Mouse (Mus musculus): ENCODE measurements around the gene Mpped1. TPM values are rescaled to one million over a fixed set of nuclear protein-coding genes. Genes with fewer than 3 reads are reported as not detected.

Mpped1 gene
- polyA plus RNA-seq, 1 experiment from 2014 or later = 4.0 TPM

GRCm38 (mm10) chr15:83801011-83801410 lies 21.7 kb downstream of the Mpped1 start:
- Histone ChIP-seq H3K4me3 (no peak overlapping the region), H3K4me2 (replicated peaks) (no peak overlapping the region), H3K4me1 (no peaks in the 10 kb centered on the region), H3K27me3 (replicated peaks) (no peaks in the 10 kb centered on the region), H3K9ac (no peak overlapping the region), H3K9me3 (no peaks in the 10 kb centered on the region), H3K36me3 (no peaks in the 10 kb centered on the region), H3K27ac (no peak overlapping the region)
- 61% methylated on average over 5 of the region's 5 CpGs for WGBS
- ATAC-seq (ENCODE audit: low FRiP score, low read depth) = no peak

- Histone ChIP-seq H3K36me3 (no peaks in the 10 kb centered on the region), H3K9me3 (peaks cover 6% of the 10 kb centered on the region; the same call in 1 of the 2 replicates), H3K27me3 (replicated peaks) (no peaks in the 10 kb centered on the region), H3K4me1 (no peaks in the 10 kb centered on the region), H3K4me2 (replicated peaks) (no peak overlapping the region), H3K4me3 (no peak overlapping the region), H3K9ac (no peak overlapping the region), H3K27ac (no peak overlapping the region)
- no peak for ATAC-seq (ENCODE audit: low FRiP score, low read depth)
- WGBS = 84% methylated on average over 6 of the region's 6 CpGs
These were observed 34.8 kb downstream of the Mpped1 start for GRCm38 (mm10) chr15:83814106-83814505.

- H3K4me3 ChIP-seq = no peak overlapping the region
These were observed 48.7 kb downstream of the Mpped1 start for GRCm38 (mm10) chr15:83828011-83828410.

GRCm38 (mm10) chr15:83829226-83829625 lies 50.0 kb downstream of the Mpped1 start:
- Histone ChIP-seq H3K4me2 (replicated peaks) (no peak overlapping the region), H3K27ac (no peak overlapping the region), H3K36me3 (no peaks in the 10 kb centered on the region), H3K27me3 (replicated peaks) (no peaks in the 10 kb centered on the region), H3K9me3 (no peaks in the 10 kb centered on the region), H3K9ac (no peak overlapping the region), H3K4me3 (no peak overlapping the region), H3K4me1 (no peaks in the 10 kb centered on the region)
- no peak for ATAC-seq (ENCODE audit: low FRiP score, low read depth)
- 65% methylated on average over 13 of the region's 13 CpGs for WGBS

More at GRCm38 (mm10) chr15:83828011-83828410, 48.7 kb downstream of the Mpped1 start:
- Histone ChIP-seq H3K9me3 (no peaks in the 10 kb centered on the region), H3K27ac (no peak overlapping the region), H3K4me1 (no peaks in the 10 kb centered on the region), H3K9ac (no peak overlapping the region), H3K36me3 (no peaks in the 10 kb centered on the region), H3K27me3 (replicated peaks) (no peaks in the 10 kb centered on the region), H3K4me2 (replicated peaks) (no peak overlapping the region)
- 81% methylated on average over 8 of the region's 8 CpGs for WGBS
- no peak for ATAC-seq (ENCODE audit: low FRiP score, low read depth)

- no peaks in the 10 kb centered on the region for H3K4me1 ChIP-seq
- H3K27ac ChIP-seq = no peak overlapping the region
- H3K9ac ChIP-seq = no peak overlapping the region
- 71% methylated on average over 6 of the region's 6 CpGs for WGBS
- ATAC-seq (ENCODE audit: low FRiP score, low read depth) = no peak
- H3K27me3 ChIP-seq (replicated peaks) = no peaks in the 10 kb centered on the region
- H3K36me3 ChIP-seq = no peaks in the 10 kb centered on the region
- H3K4me2 ChIP-seq (replicated peaks) = no peak overlapping the region
- no peak overlapping the region for H3K4me3 ChIP-seq
- no peaks in the 10 kb centered on the region for H3K9me3 ChIP-seq
These were observed 53.0 kb downstream of the Mpped1 start for GRCm38 (mm10) chr15:83832265-83832664.

GRCm38 (mm10) chr15:83840950-83841719 lies 61.9 kb downstream of the Mpped1 start:
- no peaks in the 10 kb centered on the region for H3K9me3 ChIP-seq
- WGBS = 80% methylated on average over 10 of the region's 10 CpGs

GRCm38 (mm10) chr15:83842419-83842818 lies 63.2 kb downstream of the Mpped1 start:
- Histone ChIP-seq H3K27ac (no peak overlapping the region), H3K27me3 (replicated peaks) (peaks cover 3% of the 10 kb centered on the region; the same call in 1 of the 2 replicates), H3K36me3 (no peaks in the 10 kb centered on the region), H3K9ac (no peak overlapping the region), H3K4me3 (no peak overlapping the region), H3K9me3 (no peaks in the 10 kb centered on the region), H3K4me2 (replicated peaks) (no peak overlapping the region), H3K4me1 (peaks cover 33% of the 10 kb centered on the region)
- ATAC-seq (ENCODE audit: low FRiP score, low read depth) = no peak
- 84% methylated on average over 12 of the region's 12 CpGs for WGBS

More at GRCm38 (mm10) chr15:83840950-83841719, 61.9 kb downstream of the Mpped1 start:
- H3K27ac ChIP-seq = no peak overlapping the region
- H3K4me1 ChIP-seq = peaks cover 21% of the 10 kb centered on the region
- peaks cover 3% of the 10 kb centered on the region; the same call in 1 of the 2 replicates for H3K27me3 ChIP-seq (replicated peaks)
- no peak overlapping the region for H3K9ac ChIP-seq
- no peaks in the 10 kb centered on the region for H3K36me3 ChIP-seq
- ATAC-seq (ENCODE audit: low FRiP score, low read depth) = no peak
- H3K4me3 ChIP-seq = no peak overlapping the region
- no peak overlapping the region for H3K4me2 ChIP-seq (replicated peaks)

GRCm38 (mm10) chr15:83842915-83843789 lies 63.9 kb downstream of the Mpped1 start:
- no peak for ATAC-seq (ENCODE audit: low FRiP score, low read depth)
- Histone ChIP-seq H3K4me2 (replicated peaks) (no peak overlapping the region), H3K9me3 (no peaks in the 10 kb centered on the region), H3K4me3 (no peak overlapping the region), H3K36me3 (no peaks in the 10 kb centered on the region), H3K4me1 (peaks cover 33% of the 10 kb centered on the region), H3K27ac (no peak overlapping the region), H3K27me3 (replicated peaks) (peaks cover 3% of the 10 kb centered on the region; the same call in 1 of the 2 replicates), H3K9ac (no peak overlapping the region)
- 33% methylated on average over 22 of the region's 22 CpGs for WGBS

GRCm38 (mm10) chr15:83845734-83846133 lies 66.5 kb downstream of the Mpped1 start:
- ATAC-seq (ENCODE audit: low FRiP score, low read depth) = peak; percentile 27; the same call in 1 of the 2 replicates
- no peak overlapping the region for H3K9ac ChIP-seq
- peaks cover 33% of the 10 kb centered on the region for H3K4me1 ChIP-seq
- H3K36me3 ChIP-seq = no peaks in the 10 kb centered on the region
- H3K27me3 ChIP-seq (replicated peaks) = peaks cover 3% of the 10 kb centered on the region; the same call in 1 of the 2 replicates
- 33% methylated on average over 11 of the region's 11 CpGs for WGBS
- H3K4me3 ChIP-seq = no peak overlapping the region
- H3K4me2 ChIP-seq (replicated peaks) = no peak overlapping the region
- H3K27ac ChIP-seq = no peak overlapping the region
- H3K9me3 ChIP-seq = no peaks in the 10 kb centered on the region

- no peak overlapping the region for H3K4me3 ChIP-seq
- no peak for ATAC-seq (ENCODE audit: low FRiP score, low read depth)
- no peaks in the 10 kb centered on the region for H3K36me3 ChIP-seq
- H3K27me3 ChIP-seq (replicated peaks) = peaks cover 3% of the 10 kb centered on the region; the same call in 1 of the 2 replicates
- 40% methylated on average over 8 of the region's 8 CpGs for WGBS
- no peak overlapping the region for H3K27ac ChIP-seq
- no peaks in the 10 kb centered on the region for H3K9me3 ChIP-seq
- H3K4me1 ChIP-seq = peaks cover 33% of the 10 kb centered on the region
- no peak overlapping the region for H3K4me2 ChIP-seq (replicated peaks)
- H3K9ac ChIP-seq = no peak overlapping the region
These were observed 67.3 kb downstream of the Mpped1 start for GRCm38 (mm10) chr15:83846592-83846991.

GRCm38 (mm10) chr15:83847512-83847911 lies 68.2 kb downstream of the Mpped1 start:
- peaks cover under 1% of the 10 kb centered on the region; the same call in 1 of the 2 replicates for H3K27me3 ChIP-seq (replicated peaks)
- ATAC-seq (ENCODE audit: low FRiP score, low read depth) = no peak
- no peak overlapping the region for H3K9ac ChIP-seq
- 77% methylated on average over 4 of the region's 4 CpGs for WGBS
- H3K4me1 ChIP-seq = peaks cover 33% of the 10 kb centered on the region
- H3K4me2 ChIP-seq (replicated peaks) = no peak overlapping the region
- H3K36me3 ChIP-seq = no peaks in the 10 kb centered on the region
- H3K9me3 ChIP-seq = no peaks in the 10 kb centered on the region
- H3K4me3 ChIP-seq = no peak overlapping the region
- H3K27ac ChIP-seq = no peak overlapping the region

- H3K36me3 ChIP-seq = no peaks in the 10 kb centered on the region
- H3K4me2 ChIP-seq (replicated peaks) = no peak overlapping the region
- peaks cover 30% of the 10 kb centered on the region for H3K4me1 ChIP-seq
- ATAC-seq (ENCODE audit: low FRiP score, low read depth) = no peak
- no peak overlapping the region for H3K9ac ChIP-seq
- H3K4me3 ChIP-seq = no peak overlapping the region
- no peaks in the 10 kb centered on the region for H3K9me3 ChIP-seq
- no peaks in the 10 kb centered on the region for H3K27me3 ChIP-seq (replicated peaks)
- 64% methylated on average over 9 of the region's 9 CpGs for WGBS
- no peak overlapping the region for H3K27ac ChIP-seq
These were observed 68.9 kb downstream of the Mpped1 start for GRCm38 (mm10) chr15:83848193-83848592.

Measured in neural tube, embryonic 12.5 days (tissue).